Mouse (Mus musculus): ENCODE data around the gene Rag1. TPM values are rescaled to one million over a fixed set of nuclear protein-coding genes. Genes with fewer than 3 reads are reported as not detected.

The Rag1 gene
- polyA plus RNA-seq, 1 experiment: 0.06 TPM

DNA sequence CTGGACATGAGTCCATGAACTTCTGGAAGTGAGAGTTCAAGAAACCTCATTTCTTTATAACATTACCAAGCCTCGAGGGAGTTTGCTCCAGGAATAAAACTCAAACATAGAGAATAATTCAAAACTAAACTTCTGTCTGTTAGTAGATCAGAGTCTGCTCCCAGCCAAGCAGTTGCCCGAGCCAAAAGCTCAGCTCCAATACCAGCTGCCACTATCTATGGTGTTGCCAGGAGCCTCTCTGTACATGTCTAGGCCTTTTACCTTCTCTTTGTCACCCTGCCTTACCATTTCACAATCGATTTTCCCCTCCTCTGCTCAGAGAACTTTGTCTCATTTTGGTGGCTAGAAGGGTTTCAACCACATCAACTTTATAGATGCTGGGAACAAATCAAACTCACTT is 24.2 kb upstream of the Rag1 start:
- Histone ChIP-seq H3K27ac (ENCODE audit: insufficient read depth, low read length) (no peak overlapping the region), H3K4me3 (ENCODE audit: insufficient read depth, low read length) (no peak overlapping the region), H3K4me1 (ENCODE audit: control insufficient read depth, insufficient read depth, low read length) (no peaks in the 10 kb centered on the region; the same call in 1 of the 2 replicates)
- no peak for TF ChIP-seq CTCF (IDR thresholded peaks at IDR 0.05; ENCODE audit: extremely low read depth, insufficient read depth, low read length)
- TF ChIP-seq POLR2A (IDR thresholded peaks at IDR 0.05; ENCODE audit: extremely low read depth, insufficient read depth, low read length): no peak

DNA sequence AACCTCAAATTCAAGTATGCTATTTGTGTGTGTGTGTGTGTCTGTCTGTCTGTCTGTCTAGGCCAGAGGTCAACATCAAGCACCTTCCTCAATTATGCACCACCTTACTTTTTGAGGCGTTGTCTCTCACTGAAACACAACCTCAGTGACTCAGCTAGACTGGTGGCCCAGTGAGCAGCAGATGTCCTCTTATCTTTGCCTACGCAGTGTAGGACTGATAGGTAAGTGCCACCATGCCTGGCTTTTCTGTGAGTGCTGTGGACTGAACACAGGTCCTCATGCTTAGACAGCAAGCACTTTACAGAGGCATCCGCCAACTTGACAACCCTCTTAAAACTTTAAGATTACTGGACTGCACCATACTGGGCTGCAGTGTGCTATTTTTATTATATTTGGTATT is 19.4 kb upstream of the Rag1 start:
- Histone ChIP-seq H3K4me3 (ENCODE audit: insufficient read depth, low read length) (no peak overlapping the region), H3K27ac (ENCODE audit: insufficient read depth, low read length) (no peak overlapping the region), H3K4me1 (ENCODE audit: control insufficient read depth, insufficient read depth, low read length) (no peaks in the 10 kb centered on the region)
- TF ChIP-seq CTCF (IDR thresholded peaks at IDR 0.05; ENCODE audit: extremely low read depth, insufficient read depth, low read length) (no peak), POLR2A (IDR thresholded peaks at IDR 0.05; ENCODE audit: extremely low read depth, insufficient read depth, low read length) (no peak)

DNA sequence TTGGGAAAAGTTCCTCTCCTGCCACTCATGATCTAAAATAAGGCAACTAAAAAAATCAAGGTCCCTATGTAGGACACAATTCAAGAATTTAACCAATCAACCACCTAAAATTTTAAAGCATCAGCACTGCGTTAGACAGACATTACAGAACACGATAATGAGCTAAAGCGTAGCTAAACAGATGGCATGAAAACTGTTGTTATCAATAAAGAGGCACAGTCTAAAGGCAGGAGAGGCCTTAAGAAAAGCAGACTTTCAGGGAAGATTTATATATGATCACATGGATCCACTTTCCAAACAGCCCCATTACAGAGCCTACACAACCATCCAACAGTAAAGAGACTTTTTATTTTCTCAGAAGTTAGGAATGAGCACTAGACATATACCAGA is 16.4 kb upstream of the Rag1 start:
- Histone ChIP-seq H3K4me3 (ENCODE audit: insufficient read depth, low read length) (no peak overlapping the region), H3K4me1 (ENCODE audit: control insufficient read depth, insufficient read depth, low read length) (no peaks in the 10 kb centered on the region), H3K27ac (ENCODE audit: insufficient read depth, low read length) (no peak overlapping the region)
- no peak for TF ChIP-seq POLR2A (IDR thresholded peaks at IDR 0.05; ENCODE audit: extremely low read depth, insufficient read depth, low read length)
- no peak for TF ChIP-seq CTCF (IDR thresholded peaks at IDR 0.05; ENCODE audit: extremely low read depth, insufficient read depth, low read length)

DNA sequence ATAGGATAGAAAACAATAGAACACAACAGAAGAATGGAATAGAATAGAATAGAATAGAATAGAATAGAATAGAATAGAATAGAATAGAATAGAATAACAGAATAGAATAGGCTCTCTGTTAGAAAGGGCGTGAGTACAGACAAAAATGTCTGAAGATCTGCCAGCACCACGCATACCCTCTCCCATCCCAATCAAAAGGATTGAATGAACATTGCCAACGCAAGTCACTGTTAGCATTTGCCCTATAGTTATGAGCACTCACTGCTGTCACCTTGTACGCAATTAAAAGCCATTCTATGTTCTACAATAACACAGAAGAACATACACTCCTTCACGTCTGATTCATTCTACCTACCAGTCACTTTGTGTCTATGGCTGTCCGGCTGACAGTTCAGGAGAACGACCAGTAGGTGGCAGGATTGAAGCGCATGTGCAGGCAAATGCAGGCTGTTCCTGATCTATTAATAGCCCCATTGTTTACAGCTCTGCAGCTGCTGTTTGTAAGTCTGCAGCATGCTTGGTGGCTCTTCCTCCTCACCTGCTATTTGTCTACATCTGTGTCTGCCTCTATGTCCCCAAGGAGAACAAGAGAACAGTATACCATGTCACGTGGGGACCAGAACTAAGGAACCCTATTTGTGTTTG is 15.9 kb upstream of the Rag1 start:
- TF ChIP-seq CTCF (IDR thresholded peaks at IDR 0.05; ENCODE audit: extremely low read depth, insufficient read depth, low read length) (peak; percentile 90), POLR2A (IDR thresholded peaks at IDR 0.05; ENCODE audit: extremely low read depth, insufficient read depth, low read length) (no peak)

DNA sequence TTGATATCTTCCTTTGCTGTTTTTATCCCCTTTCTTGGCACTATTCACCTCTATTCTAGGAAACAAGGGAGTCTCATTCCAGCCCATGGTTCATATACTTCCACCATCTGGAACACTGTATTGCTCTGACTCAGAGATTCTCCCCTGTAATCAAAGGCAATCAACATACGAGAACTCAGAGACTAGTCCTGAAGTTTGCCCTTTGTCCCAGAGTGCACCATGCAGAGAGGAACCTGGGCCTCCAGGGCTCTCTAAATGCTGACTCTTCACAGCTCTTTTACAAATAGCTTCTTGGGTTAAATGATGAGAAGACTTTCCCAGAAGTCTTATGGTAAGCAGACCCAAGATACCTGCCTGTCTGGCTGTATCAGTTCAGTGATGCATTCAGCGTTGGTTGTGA is 11.2 kb upstream of the Rag1 start:
- Histone ChIP-seq H3K27ac (ENCODE audit: insufficient read depth, low read length) (no peak overlapping the region), H3K4me3 (ENCODE audit: insufficient read depth, low read length) (no peak overlapping the region), H3K4me1 (ENCODE audit: control insufficient read depth, insufficient read depth, low read length) (no peaks in the 10 kb centered on the region)
- no peak for TF ChIP-seq CTCF (IDR thresholded peaks at IDR 0.05; ENCODE audit: extremely low read depth, insufficient read depth, low read length)

More for the DNA sequence above, 15.9 kb upstream of the Rag1 start:
- Histone ChIP-seq H3K27ac (ENCODE audit: insufficient read depth, low read length) (no peak overlapping the region), H3K4me1 (ENCODE audit: control insufficient read depth, insufficient read depth, low read length) (no peaks in the 10 kb centered on the region), H3K4me3 (ENCODE audit: insufficient read depth, low read length) (no peak overlapping the region)

DNA sequence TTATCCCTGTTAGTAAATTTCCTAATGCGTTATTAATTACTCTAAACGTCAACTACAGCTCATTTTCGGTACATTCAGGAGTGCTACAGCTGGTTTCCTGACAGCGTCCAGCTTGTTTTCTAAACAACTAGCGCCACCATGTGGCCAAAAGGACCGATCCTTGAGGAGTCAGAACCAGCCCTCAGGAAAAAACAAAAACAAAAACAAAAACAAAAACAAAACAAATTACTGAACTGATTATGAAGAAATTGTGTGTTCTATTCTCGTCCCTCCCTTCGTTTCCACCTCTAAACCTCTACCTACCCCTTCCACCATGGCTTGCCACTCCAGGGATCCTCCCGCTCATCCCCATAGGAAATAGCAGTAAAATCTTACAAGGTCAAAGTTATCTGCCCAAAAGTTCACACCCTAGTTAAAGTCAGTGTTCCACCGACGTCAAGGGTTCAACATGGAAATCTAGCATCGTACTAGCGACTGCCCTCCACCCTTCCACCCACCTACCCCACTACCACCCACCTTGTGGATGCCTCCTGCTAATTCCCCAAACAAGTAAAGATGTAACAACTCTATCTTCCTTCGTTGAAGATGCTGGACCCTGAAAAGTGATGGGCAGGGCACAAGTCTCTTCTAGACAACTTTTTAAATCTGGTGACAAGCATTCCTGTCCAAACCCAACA is 3.8 kb upstream of the Rag1 start:
- H3K4me1 ChIP-seq (ENCODE audit: control insufficient read depth, insufficient read depth, low read length): peaks cover 2% of the 10 kb centered on the region; the same call in 1 of the 2 replicates
- peak; percentile 78 for TF ChIP-seq CTCF (IDR thresholded peaks at IDR 0.05; ENCODE audit: extremely low read depth, insufficient read depth, low read length)
- no peak for TF ChIP-seq POLR2A (IDR thresholded peaks at IDR 0.05; ENCODE audit: extremely low read depth, insufficient read depth, low read length)
- no peak overlapping the region for H3K27ac ChIP-seq (ENCODE audit: insufficient read depth, low read length)
- peak overlapping the region; percentile 44 for H3K4me3 ChIP-seq (ENCODE audit: insufficient read depth, low read length)

DNA sequence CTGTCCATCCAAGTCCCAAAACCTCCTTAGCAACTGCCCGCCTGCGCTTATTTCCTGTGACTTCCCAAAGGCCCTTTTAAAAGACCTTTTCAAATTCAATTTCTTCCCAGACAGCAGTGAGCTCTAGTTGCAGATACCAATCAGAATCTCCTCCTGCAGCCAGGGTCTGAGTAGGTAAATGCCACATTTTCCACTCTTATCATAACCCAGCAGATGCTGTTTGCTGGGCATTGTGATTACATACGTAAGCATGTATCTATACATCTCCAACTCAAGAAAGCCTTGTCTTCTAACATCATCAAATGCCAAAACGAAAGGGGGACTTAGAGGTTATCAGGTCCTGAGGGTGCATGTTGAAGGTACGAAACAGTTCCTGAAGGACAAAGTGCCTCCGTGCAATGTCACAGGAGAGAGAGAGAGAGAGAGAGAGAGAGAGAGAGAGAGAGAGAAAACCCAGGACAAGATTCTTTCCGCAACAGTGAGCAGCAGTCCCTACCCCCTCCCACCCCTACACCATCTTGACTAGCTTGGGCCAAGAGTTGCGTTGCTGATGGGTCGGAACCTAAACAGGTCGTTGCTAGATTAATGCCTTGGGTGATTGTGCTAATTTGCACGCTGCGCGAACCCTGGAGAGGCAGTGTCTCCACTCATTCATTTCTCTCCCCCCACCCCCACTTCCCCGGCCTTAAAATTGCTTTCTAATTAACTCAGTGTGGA is 3.1 kb upstream of the Rag1 start:
- Histone ChIP-seq H3K4me3 (ENCODE audit: insufficient read depth, low read length) (peak overlapping the region; percentile 44), H3K27ac (ENCODE audit: insufficient read depth, low read length) (no peak overlapping the region), H3K4me1 (ENCODE audit: control insufficient read depth, insufficient read depth, low read length) (peaks cover 2% of the 10 kb centered on the region; the same call in 1 of the 2 replicates)
- TF ChIP-seq CTCF (IDR thresholded peaks at IDR 0.05; ENCODE audit: extremely low read depth, insufficient read depth, low read length): no peak
- TF ChIP-seq POLR2A (IDR thresholded peaks at IDR 0.05; ENCODE audit: extremely low read depth, insufficient read depth, low read length): no peak

DNA sequence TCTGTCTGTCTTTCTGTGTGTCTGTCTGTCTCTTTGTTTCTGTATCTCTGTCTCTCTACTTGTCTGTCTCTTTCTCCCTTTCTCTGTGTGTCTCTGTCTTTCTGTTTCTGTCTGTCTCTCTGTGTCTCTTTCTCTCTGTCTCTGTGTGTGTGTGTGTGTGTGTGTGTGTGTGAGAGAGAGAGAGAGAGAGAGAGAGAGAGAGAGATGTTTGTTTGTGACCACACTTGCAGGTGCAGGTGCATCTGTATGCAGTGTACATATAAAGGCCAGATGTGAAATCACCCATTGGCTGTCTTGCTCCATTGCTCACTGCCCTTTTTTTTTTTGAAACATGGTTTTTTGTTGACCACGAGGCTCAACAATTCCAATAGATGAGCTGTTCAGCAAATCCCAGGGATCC is 1.1 kb upstream of the Rag1 start:
- TF ChIP-seq POLR2A (IDR thresholded peaks at IDR 0.05; ENCODE audit: extremely low read depth, insufficient read depth, low read length) (no peak), CTCF (IDR thresholded peaks at IDR 0.05; ENCODE audit: extremely low read depth, insufficient read depth, low read length) (no peak)
- H3K4me1 ChIP-seq (ENCODE audit: control insufficient read depth, insufficient read depth, low read length): peaks cover 2% of the 10 kb centered on the region; the same call in 1 of the 2 replicates
- H3K27ac ChIP-seq (ENCODE audit: insufficient read depth, low read length): no peak overlapping the region
- H3K4me3 ChIP-seq (ENCODE audit: insufficient read depth, low read length): no peak overlapping the region

DNA sequence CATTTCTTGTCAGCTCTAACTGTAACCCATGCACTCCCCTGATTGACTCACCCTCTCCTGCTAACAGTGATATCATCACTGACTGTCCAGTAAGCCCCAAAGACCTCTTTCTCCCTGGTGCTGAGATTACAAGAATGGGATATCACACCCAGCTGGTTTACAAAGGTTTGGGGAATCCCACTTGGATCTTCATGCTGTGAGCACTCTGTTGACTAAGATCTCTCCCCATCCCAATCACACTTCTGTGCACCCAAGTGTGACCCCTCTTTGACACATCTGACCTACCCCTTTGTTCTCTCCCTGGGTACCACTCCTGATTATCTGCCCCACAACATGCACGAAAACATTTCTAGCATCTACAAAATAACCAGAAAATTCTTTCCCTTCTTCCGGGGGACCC is 940 bp downstream of the Rag1 start:
- no peak for TF ChIP-seq POLR2A (IDR thresholded peaks at IDR 0.05; ENCODE audit: extremely low read depth, insufficient read depth, low read length)
- TF ChIP-seq CTCF (IDR thresholded peaks at IDR 0.05; ENCODE audit: extremely low read depth, insufficient read depth, low read length): no peak
- H3K27ac ChIP-seq (ENCODE audit: insufficient read depth, low read length): no peak overlapping the region
- H3K4me1 ChIP-seq (ENCODE audit: control insufficient read depth, insufficient read depth, low read length): peaks cover 2% of the 10 kb centered on the region; the same call in 1 of the 2 replicates
- H3K4me3 ChIP-seq (ENCODE audit: insufficient read depth, low read length): no peak overlapping the region

All from cortical plate, adult 2 months (tissue).